Mouse (Mus musculus) liver, postnatal 0 days (tissue): ENCODE data around the gene Dlk2. TPM values are rescaled to one million over a fixed set of nuclear protein-coding genes. Genes with fewer than 3 reads are reported as not detected.

Experiments
- ATAC-seq: fragments of 200-750 bp; cut with Nextera tagmentation; 2 replicates; pipeline ENCODE4 v1.8.0; 2017; ENCODE audit warnings: mild to moderate bottlenecking, moderate library complexity
- DNase-seq: peaks from one replicate; pipeline ENCODE4 v3.0.0-alpha.2; 2016
- H3K27ac ChIP-seq: fragments of 300-500 bp; sonication (generic); 2 replicates; pipeline ENCODE4 v1.5.1; 2014; ENCODE audit warnings: antibody characterized with exemption, moderate library complexity, mild to moderate bottlenecking, low read depth
- H3K27me3 ChIP-seq: fragments of 300-500 bp; sonication (generic); 2 replicates; pipeline ENCODE4 v1.6.1; 2014; ENCODE audit warnings: low read length, control low read depth, mixed read lengths; ENCODE audit not compliant: insufficient read depth
- H3K36me3 ChIP-seq: fragments of 300-500 bp; sonication (generic); replicated peaks from 2 replicates; pipeline ENCODE4 v1.6.1; 2014; ENCODE audit warnings: mild to moderate bottlenecking, control low read depth, low read length, moderate library complexity, mixed read lengths; ENCODE audit not compliant: insufficient read depth
- H3K4me1 ChIP-seq: fragments of 300-500 bp; sonication (generic); 2 replicates; pipeline ENCODE4 v1.6.1; 2014; ENCODE audit warnings: antibody characterized with exemption, mild to moderate bottlenecking, control low read depth; ENCODE audit not compliant: insufficient read depth
- H3K4me2 ChIP-seq: fragments of 300-500 bp; sonication (generic); 2 replicates; pipeline ENCODE4 v1.6.1; 2014; ENCODE audit warnings: low read depth, mild to moderate bottlenecking, low read length, moderate library complexity, mixed read lengths
- H3K4me3 ChIP-seq: fragments of 300-500 bp; sonication (generic); 2 replicates; pipeline ENCODE4 v1.5.1; 2014; ENCODE audit warnings: low read depth, low read length
- H3K9ac ChIP-seq: fragments of 300-500 bp; sonication (generic); replicated peaks from 2 replicates; pipeline ENCODE4 v1.6.1; 2014; ENCODE audit warnings: mild to moderate bottlenecking, moderate library complexity
- H3K9me3 ChIP-seq: fragments of 300-500 bp; sonication (generic); 2 replicates; pipeline ENCODE4 v1.6.1; 2016; ENCODE audit warnings: mild to moderate bottlenecking, control low read depth, low read length, mixed read lengths
- CTCF ChIP-seq: sonication (generic); IDR thresholded peaks from 2 replicates; pipeline ENCODE4 v1.5.1; 2016; ENCODE audit warnings: antibody characterized with exemption, low read depth
- EP300 ChIP-seq: IDR thresholded peaks from 2 replicates; pipeline ENCODE4 v1.6.1; 2016; ENCODE audit warnings: antibody characterized with exemption, low read depth, mild to moderate bottlenecking
- WGBS: fragments of 180-500 bp; shearing (Covaris S2); extraction: QIAGEN DNeasy Blood & Tissue Kit; methylation state at CpG from one replicate; pipeline ENCODE4 v1.1.7; 2014; ENCODE audit not compliant: insufficient replicate concordance; 5-methylcytosine and 5-hydroxymethylcytosine counted together
- polyA plus RNA-seq: library from polyadenylated mRNA; unstranded; fragments of >200 nt; fragmentation: Nextera tagmentation; extraction: Ambion mirVana; gene quantifications from 2 replicates; pipeline ENCODE4 v1.2.1, GENCODE M21; 2015

The Dlk2 gene
- polyA plus RNA-seq, 1 experiment from 2014 or later, result not detected

DNA sequence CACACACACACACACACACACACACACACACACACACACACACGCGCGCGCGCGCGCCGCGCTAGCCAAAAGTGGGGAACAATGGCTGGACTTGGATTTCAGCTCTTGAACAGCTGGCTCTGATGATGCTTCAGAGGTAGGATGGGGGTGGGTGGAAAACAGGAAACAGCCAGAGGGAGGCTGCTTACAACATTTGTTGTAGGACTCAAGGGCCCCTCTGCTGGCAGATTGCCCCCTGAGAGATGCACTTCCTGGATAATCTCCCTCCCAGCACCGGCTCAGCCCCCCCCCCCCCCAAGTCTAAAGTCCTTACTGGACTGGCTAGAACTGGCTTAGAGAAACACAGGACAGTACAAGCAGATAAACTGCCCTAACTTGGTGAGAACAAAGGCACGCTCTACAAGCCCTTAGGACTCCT is 9.5 kb upstream of the Dlk2 start:
- no peak for DNase-seq
- TF ChIP-seq EP300 (no peak), CTCF (no peak)
- H3K4me1 ChIP-seq, result peaks cover 5% of the 10 kb centered on the region
- no peak overlapping the region for H3K9ac ChIP-seq
- H3K36me3 ChIP-seq, result no peaks in the 10 kb centered on the region
- H3K27ac ChIP-seq, result no peak overlapping the region
- no peak for ATAC-seq
- WGBS, result 54% methylated on average over 11 of the region's 11 CpGs
- H3K27me3 ChIP-seq, result no peaks in the 10 kb centered on the region
- H3K4me3 ChIP-seq, result no peak overlapping the region
- H3K4me2 ChIP-seq, result no peak overlapping the region
- H3K9me3 ChIP-seq, result no peaks in the 10 kb centered on the region

DNA sequence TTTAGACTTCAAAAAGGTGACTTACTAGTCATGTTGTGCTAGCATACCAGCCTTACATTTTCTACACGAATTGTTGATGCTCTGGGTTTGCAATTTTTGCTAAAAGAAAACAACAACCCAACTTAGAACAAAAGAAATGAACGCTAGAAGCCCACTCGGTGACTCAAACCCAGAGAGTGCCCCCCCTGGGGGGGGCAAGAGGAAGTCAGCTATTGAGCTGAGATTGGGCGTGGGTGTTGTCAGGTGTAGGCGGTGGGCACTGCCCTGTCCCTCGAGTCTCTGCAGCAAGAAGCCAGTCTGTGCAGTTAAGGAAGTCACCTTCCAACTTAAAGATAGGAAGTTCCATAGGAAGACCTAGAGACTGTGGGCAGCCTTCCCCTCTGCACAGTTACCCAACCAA is 620 bp upstream of the Dlk2 start:
- H3K9ac ChIP-seq, result no peak overlapping the region
- TF ChIP-seq EP300 (no peak), CTCF (no peak)
- H3K9me3 ChIP-seq, result no peaks in the 10 kb centered on the region
- H3K36me3 ChIP-seq, result no peaks in the 10 kb centered on the region
- DNase-seq (no peak), ATAC-seq (no peak)
- no peak overlapping the region for H3K27ac ChIP-seq
- peaks cover 17% of the 10 kb centered on the region for H3K4me1 ChIP-seq
- H3K4me2 ChIP-seq, result no peak overlapping the region
- 24% methylated on average over 6 of the region's 6 CpGs for WGBS
- peaks cover 55% of the 10 kb centered on the region for H3K27me3 ChIP-seq
- H3K4me3 ChIP-seq, result no peak overlapping the region

DNA sequence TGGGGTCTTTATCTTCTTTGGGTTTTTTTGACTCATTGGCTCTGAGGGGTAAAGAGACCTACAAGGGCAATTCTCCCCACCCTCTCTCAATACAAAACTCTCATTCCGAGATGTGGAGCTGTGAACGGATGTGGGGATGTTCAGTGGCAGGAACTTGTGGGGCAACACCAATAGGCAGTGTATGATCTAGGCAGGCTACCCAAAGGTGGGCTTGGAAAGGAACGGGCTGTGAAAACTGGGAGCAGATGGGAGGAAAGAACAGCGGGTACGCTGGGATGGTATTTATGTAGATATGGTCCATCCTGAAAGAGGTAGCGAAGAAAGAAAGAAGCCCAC is 225 bp upstream of the Dlk2 start:
- Histone ChIP-seq H3K9me3 (no peaks in the 10 kb centered on the region), H3K4me2 (peak overlapping the region; percentile 88), H3K9ac (no peak overlapping the region), H3K36me3 (no peaks in the 10 kb centered on the region), H3K4me1 (peaks cover 17% of the 10 kb centered on the region), H3K27ac (no peak overlapping the region), H3K4me3 (peak overlapping the region; percentile 56; the same call in 1 of the 2 replicates), H3K27me3 (peaks cover 55% of the 10 kb centered on the region)
- DNase-seq (no peak), ATAC-seq (no peak)
- no peak for TF ChIP-seq CTCF
- no peak for TF ChIP-seq EP300
- 10% methylated on average over 6 of the region's 6 CpGs for WGBS

DNA sequence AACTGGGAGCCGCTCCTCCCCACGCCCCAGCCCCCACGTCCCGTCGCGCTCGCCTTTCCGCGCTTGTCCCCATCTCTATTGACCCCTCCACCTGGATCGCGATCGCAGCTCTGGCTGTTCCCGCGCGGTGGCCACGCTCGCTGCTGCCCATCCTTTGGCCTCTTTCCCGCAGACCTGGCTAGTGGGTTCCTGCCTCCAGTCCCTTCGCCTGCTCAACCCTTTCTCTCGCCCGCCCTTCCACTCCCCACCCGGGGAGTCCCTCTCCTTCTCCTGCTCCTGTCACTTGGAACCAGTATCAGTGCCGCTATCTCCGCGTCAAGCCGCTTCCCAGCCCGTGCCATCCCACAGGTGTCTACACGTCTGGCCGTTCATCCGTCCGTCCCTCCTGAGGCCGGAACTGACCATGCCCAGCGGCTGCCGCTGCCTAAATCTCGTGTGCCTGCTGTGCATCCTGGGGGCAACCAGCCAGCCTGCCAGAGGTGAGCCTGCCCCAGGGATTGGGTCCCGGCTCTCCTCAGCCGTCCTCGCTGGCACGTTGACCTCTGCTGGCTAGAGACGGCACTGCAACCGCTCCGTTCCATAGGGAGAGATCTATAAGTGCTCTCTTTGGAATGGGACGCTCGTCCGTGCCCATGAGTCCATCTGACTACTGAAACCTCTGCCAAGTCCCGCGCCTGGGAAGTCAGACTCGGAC is 1.1 kb downstream of the Dlk2 start:
- Histone ChIP-seq H3K27me3 (peaks cover 53% of the 10 kb centered on the region), H3K36me3 (no peaks in the 10 kb centered on the region), H3K9me3 (no peaks in the 10 kb centered on the region), H3K4me1 (peaks cover 17% of the 10 kb centered on the region), H3K27ac (no peak overlapping the region), H3K9ac (no peak overlapping the region), H3K4me3 (peak overlapping the region; percentile 56), H3K4me2 (peak overlapping the region; percentile 88)
- ATAC-seq, result peak; percentile 80
- WGBS, result 2% methylated on average over 39 of the region's 48 CpGs
- TF ChIP-seq EP300 (no peak), CTCF (peak; percentile 91)
- DNase-seq, result peak; percentile 84

DNA sequence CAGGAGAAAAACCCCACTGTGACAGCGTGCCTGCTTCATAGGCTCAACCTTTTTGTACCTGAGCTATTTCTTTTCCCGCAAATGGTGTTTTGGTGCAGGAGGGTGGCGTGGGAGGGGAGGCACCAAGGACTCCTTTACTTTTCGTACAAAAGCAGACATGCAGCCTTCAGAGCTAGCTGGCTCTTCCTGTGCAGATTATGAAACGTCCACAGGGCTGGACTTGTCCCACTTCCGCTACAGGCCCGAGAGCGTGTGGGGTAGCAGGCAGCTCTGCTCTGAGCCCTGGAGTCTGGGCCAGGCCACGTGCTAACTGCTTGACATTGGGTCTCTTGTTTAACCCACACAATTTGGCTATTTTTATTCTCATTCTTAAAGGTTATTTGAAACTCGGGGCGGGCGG is 4.7 kb downstream of the Dlk2 start:
- Histone ChIP-seq H3K27ac (no peak overlapping the region), H3K4me2 (no peak overlapping the region), H3K27me3 (peaks cover 28% of the 10 kb centered on the region), H3K4me3 (no peak overlapping the region), H3K9me3 (no peaks in the 10 kb centered on the region), H3K4me1 (peaks cover 17% of the 10 kb centered on the region), H3K36me3 (0 out of 2 replicates have a peak, but pooled peaks cover 2% of the 10 kb centered on the region), H3K9ac (no peak overlapping the region)
- 60% methylated on average over 12 of the region's 12 CpGs for WGBS
- no peak for DNase-seq
- no peak for ATAC-seq
- TF ChIP-seq EP300, result no peak
- no peak for TF ChIP-seq CTCF

DNA sequence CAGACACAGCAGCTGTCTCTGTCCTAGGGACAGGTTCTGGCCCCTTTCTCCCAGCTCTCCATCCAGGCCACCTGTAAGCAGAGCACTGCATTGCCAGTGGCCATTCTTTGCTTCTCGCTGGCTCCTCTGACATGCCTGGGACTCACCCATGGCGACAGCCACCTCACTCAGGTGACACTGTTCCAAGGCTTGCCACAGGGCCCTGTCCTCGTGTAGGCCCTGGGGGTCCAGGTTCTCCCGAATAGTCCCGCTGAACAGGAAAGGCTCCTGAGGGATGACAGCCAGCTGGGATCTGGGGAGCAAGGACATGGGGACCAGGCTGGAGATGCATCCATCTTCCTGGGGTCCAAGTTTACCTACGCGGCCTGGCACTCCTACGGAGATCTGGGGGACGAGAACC is 7.0 kb downstream of the Dlk2 start:
- Histone ChIP-seq H3K4me1 (no peaks in the 10 kb centered on the region; the same call in 1 of the 2 replicates), H3K27ac (no peak overlapping the region), H3K9me3 (no peaks in the 10 kb centered on the region), H3K4me2 (no peak overlapping the region), H3K27me3 (peaks cover 6% of the 10 kb centered on the region; the same call in 1 of the 2 replicates), H3K4me3 (no peak overlapping the region), H3K9ac (no peak overlapping the region), H3K36me3 (0 out of 2 replicates have a peak, but pooled peaks cover 2% of the 10 kb centered on the region)
- no peak for DNase-seq
- no peak for ATAC-seq
- TF ChIP-seq CTCF (no peak), EP300 (no peak)
- 92% methylated on average over 9 of the region's 9 CpGs for WGBS

DNA sequence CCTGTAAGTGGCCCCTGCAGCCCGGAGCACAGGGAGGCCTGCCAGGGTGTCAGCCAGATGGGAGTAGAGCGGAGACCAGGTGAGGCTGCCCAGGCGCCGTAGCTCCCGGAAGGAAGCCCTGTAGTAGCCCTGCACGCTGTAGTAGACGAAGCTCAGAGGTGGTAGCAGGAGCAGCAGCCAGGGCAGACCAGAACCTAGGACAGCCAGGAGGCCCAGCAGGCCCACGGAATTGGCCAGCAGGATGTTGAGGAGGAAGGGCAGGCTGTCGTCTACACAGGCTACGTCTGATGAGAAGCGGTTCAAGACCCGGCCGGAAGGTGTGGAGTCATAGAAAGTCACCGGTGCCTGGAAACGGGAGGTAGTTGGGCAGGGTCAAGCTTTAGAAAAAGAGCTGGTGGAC is 9.7 kb downstream of the Dlk2 start:
- Histone ChIP-seq H3K9ac (no peak overlapping the region), H3K9me3 (no peaks in the 10 kb centered on the region), H3K36me3 (0 out of 2 replicates have a peak, but pooled peaks cover 2% of the 10 kb centered on the region), H3K27ac (no peak overlapping the region), H3K4me2 (no peak overlapping the region), H3K4me3 (no peak overlapping the region), H3K27me3 (no peaks in the 10 kb centered on the region), H3K4me1 (no peaks in the 10 kb centered on the region; the same call in 1 of the 2 replicates)
- TF ChIP-seq CTCF (no peak), EP300 (no peak)
- DNase-seq (no peak), ATAC-seq (no peak)
- WGBS, result 84% methylated on average over 15 of the region's 15 CpGs
